In genomic region chr2:49710223-49710622, GRCm38 (mm10) we compare ENCODE assay signal across 12 mouse cellular contexts.
A peak's percentile ranks its signal among the peaks of the same experiment; 100 is the strongest.
DNase-seq lines count a peak whose midpoint lies in the region; ATAC-seq and TF ChIP-seq lines count a peak whose summit lies in the region.
"Had no signal": no experiment of that assay in that cellular context is flagged by ENCODE, and none has a peak within 500 bp of the region (broad histone marks: within the 10 kb centered on the region; RNA-seq: fewer than 3 reads in every experiment).

No protein-coding gene starts in this region.

- H3K4me3 ChIP-seq in forebrain, embryonic 12.5 days (replicated peaks), result no peak overlapping the region
- no peak overlapping the region for H3K4me3 ChIP-seq in forebrain, embryonic 11.5 days (ENCODE audit: low read depth, low read length)
- no peak overlapping the region for H3K4me3 ChIP-seq in liver, embryonic 14.5 days (ENCODE audit: insufficient read depth in 1 of 2, low read depth in 2 of 2, low read length in 2 of 2)
- H3K4me3 ChIP-seq in liver, embryonic 11.5 days (ENCODE audit: low read depth, low read length), result no peak overlapping the region
- no peak overlapping the region for H3K4me3 ChIP-seq in CH12.LX (replicated peaks in 1 of 3; ENCODE audit: low read depth in 2 of 3, low read length in 2 of 3, poor library complexity in 1 of 3)
- no peak overlapping the region for H3K4me3 ChIP-seq in embryonic fibroblast, embryonic 13.5 days (ENCODE audit: insufficient read depth, low read length)
- H3K4me3 ChIP-seq: kidney, embryonic 15.5 days; liver, embryonic 15.5 days; myocyte had no signal

- no peak for TF ChIP-seq EP300 in liver, embryonic 14.5 days (IDR thresholded peaks at IDR 0.05; ENCODE audit: low read depth)
- TF ChIP-seq EP300 in CH12.LX (IDR thresholded peaks at IDR 0.05; ENCODE audit: low read length), result no peak

- in situ Hi-C loops in CH12.LX (cut with MboI; ENCODE audit: low pct_ligation_motif_present, low pct_unique_long_range_greater_than_20kb, low sequenced_read_pairs), result loop anchor here (5.0 kb wide), 1 partner anchor 268 kb away; no protein-coding TSS in a partner anchor

- peak; percentile 73 for TF ChIP-seq RAD21 in CH12.LX (IDR thresholded peaks at IDR 0.05; ENCODE audit: low read depth, low read length)

- no peak for DNase-seq in forebrain, embryonic 11.5 days (ENCODE audit: low spot score)
- no peak for DNase-seq in liver, embryonic 14.5 days (ENCODE audit: low read depth in 3 of 3, low spot score in 3 of 3)
- no peak for DNase-seq in liver, embryonic 11.5 days (ENCODE audit: low spot score)
- peak; percentile 53 for DNase-seq in CH12.LX (ENCODE audit: extremely low read depth)
- DNase-seq in gastrocnemius, postnatal 25 days, result no peak
- DNase-seq in urinary bladder, adult 18-20 months (ENCODE audit: low spot score in 2 of 2), result no peak
- DNase-seq: heart, adult 18-20 months had no signal

- 84% methylated on average over 3 of the region's 3 CpGs for WGBS in forebrain, embryonic 12.5 days
- 84% methylated on average over 3 of the region's 3 CpGs for WGBS in forebrain, embryonic 11.5 days
- 57% methylated on average over 3 of the region's 3 CpGs for WGBS in liver, embryonic 14.5 days (ENCODE audit: insufficient replicate concordance)
- 74% methylated on average over 3 of the region's 3 CpGs for WGBS in liver, embryonic 11.5 days

- peaks cover 8% of the 10 kb centered on the region; the same call in 1 of the 2 replicates for H3K4me1 ChIP-seq in forebrain, embryonic 12.5 days
- no peaks in the 10 kb centered on the region; the same call in 1 of the 2 replicates for H3K4me1 ChIP-seq in forebrain, embryonic 11.5 days (replicated peaks; ENCODE audit: control insufficient read depth, insufficient read depth, low read length)
- no peaks in the 10 kb centered on the region for H3K4me1 ChIP-seq in liver, embryonic 14.5 days (replicated peaks; ENCODE audit: control insufficient read depth in 2 of 2, insufficient read depth in 2 of 2, low read length in 1 of 2)
- H3K4me1 ChIP-seq in liver, embryonic 11.5 days (replicated peaks; ENCODE audit: control insufficient read depth, insufficient read depth, low read length), result no peaks in the 10 kb centered on the region
- no peaks in the 10 kb centered on the region for H3K4me1 ChIP-seq in CH12.LX (ENCODE audit: control insufficient read depth in 1 of 2, insufficient read depth in 2 of 2)
- H3K4me1 ChIP-seq in embryonic fibroblast, embryonic 13.5 days (ENCODE audit: control insufficient read depth, insufficient read depth, low read length), result peaks cover 4% of the 10 kb centered on the region; the same call in 1 of the 2 replicates
- H3K4me1 ChIP-seq: liver, embryonic 15.5 days had no signal

- H3K79me2 ChIP-seq in CH12.LX (replicated peaks; ENCODE audit: control insufficient read depth, extremely low read depth, insufficient read depth, poor library complexity, severe bottlenecking), result no peaks in the 10 kb centered on the region

- H3K27me3 ChIP-seq in forebrain, embryonic 12.5 days, result no peaks in the 10 kb centered on the region
- H3K27me3 ChIP-seq in forebrain, embryonic 11.5 days (ENCODE audit: control insufficient read depth, insufficient read depth, low read length), result no peaks in the 10 kb centered on the region
- H3K27me3 ChIP-seq in liver, embryonic 14.5 days (ENCODE audit: control insufficient read depth, insufficient read depth, low read length), result no peaks in the 10 kb centered on the region
- H3K27me3 ChIP-seq in liver, embryonic 11.5 days (replicated peaks; ENCODE audit: control insufficient read depth, insufficient read depth, low read length), result no peaks in the 10 kb centered on the region
- H3K27me3 ChIP-seq in CH12.LX (replicated peaks), result no peaks in the 10 kb centered on the region
- H3K27me3 ChIP-seq: kidney, embryonic 15.5 days; liver, embryonic 15.5 days had no signal

- H3K9me3 ChIP-seq in forebrain, embryonic 12.5 days, result no peaks in the 10 kb centered on the region
- H3K9me3 ChIP-seq in forebrain, embryonic 11.5 days (ENCODE audit: control insufficient read depth, low read length), result no peaks in the 10 kb centered on the region
- no peaks in the 10 kb centered on the region for H3K9me3 ChIP-seq in liver, embryonic 14.5 days (ENCODE audit: control insufficient read depth, low read length)
- H3K9me3 ChIP-seq in liver, embryonic 11.5 days (ENCODE audit: control insufficient read depth, low read length), result no peaks in the 10 kb centered on the region
- H3K9me3 ChIP-seq in CH12.LX (replicated peaks; ENCODE audit: low read length), result no peaks in the 10 kb centered on the region
- H3K9me3 ChIP-seq: kidney, embryonic 15.5 days; liver, embryonic 15.5 days had no signal

- TF ChIP-seq CTCF in liver, embryonic 14.5 days (IDR thresholded peaks at IDR 0.05; ENCODE audit: low read depth), result peak; percentile 37
- peak in 1 of 2 experiments; percentile 73; a peak in 3 of 4 replicates for TF ChIP-seq CTCF in CH12.LX (conservative IDR thresholded peaks at IDR 0.05 in 1 of 2, IDR thresholded peaks at IDR 0.05 in 1 of 2; ENCODE audit: low read depth in 2 of 2, low read length in 2 of 2)
- peak; percentile 38; the same call in 1 of the 2 replicates for TF ChIP-seq CTCF in embryonic fibroblast, embryonic 13.5 days (IDR thresholded peaks at IDR 0.05; ENCODE audit: borderline replicate concordance, insufficient read depth, low read length)

- H3K36me3 ChIP-seq in forebrain, embryonic 12.5 days (replicated peaks), result peaks cover 50% of the 10 kb centered on the region
- no peaks in the 10 kb centered on the region for H3K36me3 ChIP-seq in forebrain, embryonic 11.5 days (ENCODE audit: control insufficient read depth, insufficient read depth, low read length)
- no peaks in the 10 kb centered on the region for H3K36me3 ChIP-seq in liver, embryonic 14.5 days (replicated peaks; ENCODE audit: control insufficient read depth, insufficient read depth, low read depth)
- no peaks in the 10 kb centered on the region for H3K36me3 ChIP-seq in liver, embryonic 11.5 days (ENCODE audit: control insufficient read depth, insufficient read depth, low read length)
- H3K36me3 ChIP-seq in CH12.LX (replicated peaks in 1 of 2; ENCODE audit: control insufficient read depth in 1 of 2, insufficient read depth in 1 of 2, low read length in 1 of 2), result no peaks in the 10 kb centered on the region
- H3K36me3 ChIP-seq: kidney, embryonic 15.5 days; liver, embryonic 15.5 days had no signal

- TF ChIP-seq POLR2A in CH12.LX (IDR thresholded peaks at IDR 0.05; ENCODE audit: low read depth, low read length), result no peak
- no peak for TF ChIP-seq POLR2A in embryonic fibroblast, embryonic 13.5 days (IDR thresholded peaks at IDR 0.05; ENCODE audit: low read depth, low read length)

- H3K4me2 ChIP-seq in forebrain, embryonic 12.5 days, result no peak overlapping the region
- no peak overlapping the region for H3K4me2 ChIP-seq in forebrain, embryonic 11.5 days (ENCODE audit: low read depth, low read length, severe bottlenecking)
- H3K4me2 ChIP-seq in liver, embryonic 14.5 days (ENCODE audit: low read depth), result no peak overlapping the region
- H3K4me2 ChIP-seq in liver, embryonic 11.5 days, result no peak overlapping the region
- no peak overlapping the region for H3K4me2 ChIP-seq in CH12.LX (ENCODE audit: insufficient read depth, low read depth, poor library complexity, severe bottlenecking)
- H3K4me2 ChIP-seq: kidney, embryonic 15.5 days; liver, embryonic 15.5 days had no signal

- peak; percentile 21; the same call in 1 of the 2 replicates for ATAC-seq in forebrain, embryonic 12.5 days (ENCODE audit: low FRiP score)
- no peak for ATAC-seq in forebrain, embryonic 11.5 days (replicated peaks; ENCODE audit: low FRiP score)
- no peak for ATAC-seq in liver, embryonic 14.5 days (ENCODE audit: insufficient read depth)
- no peak for ATAC-seq in liver, embryonic 11.5 days (replicated peaks; ENCODE audit: low FRiP score)

- H3K27ac ChIP-seq in forebrain, embryonic 12.5 days, result no peak overlapping the region
- no peak overlapping the region for H3K27ac ChIP-seq in forebrain, embryonic 11.5 days (ENCODE audit: low read depth, low read length)
- no peak overlapping the region for H3K27ac ChIP-seq in liver, embryonic 14.5 days
- H3K27ac ChIP-seq in liver, embryonic 11.5 days (ENCODE audit: low read depth, low read length), result no peak overlapping the region
- no peak overlapping the region for H3K27ac ChIP-seq in CH12.LX (ENCODE audit: insufficient read depth, low read depth)
- no peak overlapping the region for H3K27ac ChIP-seq in embryonic fibroblast, embryonic 13.5 days (ENCODE audit: insufficient read depth, low read length)
- H3K27ac ChIP-seq: kidney, embryonic 15.5 days; liver, embryonic 15.5 days had no signal

- dilution Hi-C loops in CH12.LX (cut with MboI; ENCODE audit: extremely low pct_ligation_motif_present, extremely low pct_unique_long_range_greater_than_20kb, low sequenced_read_pairs), result no loop called here

- H3K9ac ChIP-seq in forebrain, embryonic 12.5 days, result no peak overlapping the region
- H3K9ac ChIP-seq in forebrain, embryonic 11.5 days (ENCODE audit: low read length), result no peak overlapping the region
- no peak overlapping the region for H3K9ac ChIP-seq in liver, embryonic 14.5 days (replicated peaks)
- no peak overlapping the region for H3K9ac ChIP-seq in liver, embryonic 11.5 days (ENCODE audit: low read depth, low read length)
- H3K9ac ChIP-seq in CH12.LX (ENCODE audit: insufficient read depth, low read depth), result no peak overlapping the region
- H3K9ac ChIP-seq: kidney, embryonic 15.5 days; liver, embryonic 15.5 days had no signal

TF ChIP-seq in CH12.LX, 34 proteins besides CTCF, POLR2A, EP300 and RAD21:
- TF ChIP-seq SIN3A (IDR thresholded peaks at IDR 0.05; ENCODE audit: low read length) (no peak), SMC3 (IDR thresholded peaks at IDR 0.05; ENCODE audit: low read depth, low read length) (peak; percentile 63), MYC (IDR thresholded peaks at IDR 0.05; ENCODE audit: low read depth, low read length) (peak; percentile 62; the same call in 1 of the 2 replicates), BHLHE40 (IDR thresholded peaks at IDR 0.05; ENCODE audit: low read depth, low read length) (0 out of 2 replicates have a peak, but pooled peaks have one; percentile 33), MAFK (IDR thresholded peaks at IDR 0.05; ENCODE audit: insufficient replicate concordance, low read length) (no peak), CHD2 (IDR thresholded peaks at IDR 0.05; ENCODE audit: low read length) (peak; percentile 57; the same call in 1 of the 2 replicates), MAX (IDR thresholded peaks at IDR 0.05; ENCODE audit: low read length) (no peak)
